Mouse (Mus musculus): ENCODE results near the gene Mdm2.
"Not testable (repeated sequence)": the region's sequence is repeated elsewhere in the genome, so short reads cannot be mapped to it uniquely, and the experiment has no call there.

The Mdm2 gene

DNA sequence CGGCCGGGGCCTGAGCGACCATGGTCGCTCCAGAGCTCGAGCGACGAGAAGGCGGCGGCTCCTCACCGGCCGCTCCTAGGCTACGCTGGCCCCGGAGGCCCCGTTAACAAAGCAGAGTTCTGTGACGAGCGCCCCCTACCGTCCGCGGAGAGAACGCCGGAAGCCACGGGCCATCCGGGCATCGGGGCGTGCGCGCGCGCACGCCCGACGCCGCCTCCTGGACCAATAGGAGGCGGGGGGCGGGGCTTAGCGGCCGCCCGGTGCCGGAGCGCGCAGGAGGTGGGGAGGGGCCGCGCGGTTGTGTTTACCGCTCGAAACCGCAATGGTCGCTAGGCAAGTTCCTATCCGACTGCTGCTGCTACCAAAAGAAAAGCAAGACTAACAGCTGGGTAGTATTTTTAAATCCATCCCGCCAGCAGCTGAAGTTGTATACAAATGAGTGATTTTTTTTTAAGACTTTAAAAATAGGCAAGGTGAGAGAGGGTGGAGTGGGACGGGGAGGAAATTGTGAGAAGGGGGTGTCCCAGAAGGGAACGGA, at the start of gene Mdm2:
Gene Mdm2, minus strand, starts transcription at position 155 of the 538 bp plus-strand sequence.
- DNase-seq = peak; percentile 97

DNA sequence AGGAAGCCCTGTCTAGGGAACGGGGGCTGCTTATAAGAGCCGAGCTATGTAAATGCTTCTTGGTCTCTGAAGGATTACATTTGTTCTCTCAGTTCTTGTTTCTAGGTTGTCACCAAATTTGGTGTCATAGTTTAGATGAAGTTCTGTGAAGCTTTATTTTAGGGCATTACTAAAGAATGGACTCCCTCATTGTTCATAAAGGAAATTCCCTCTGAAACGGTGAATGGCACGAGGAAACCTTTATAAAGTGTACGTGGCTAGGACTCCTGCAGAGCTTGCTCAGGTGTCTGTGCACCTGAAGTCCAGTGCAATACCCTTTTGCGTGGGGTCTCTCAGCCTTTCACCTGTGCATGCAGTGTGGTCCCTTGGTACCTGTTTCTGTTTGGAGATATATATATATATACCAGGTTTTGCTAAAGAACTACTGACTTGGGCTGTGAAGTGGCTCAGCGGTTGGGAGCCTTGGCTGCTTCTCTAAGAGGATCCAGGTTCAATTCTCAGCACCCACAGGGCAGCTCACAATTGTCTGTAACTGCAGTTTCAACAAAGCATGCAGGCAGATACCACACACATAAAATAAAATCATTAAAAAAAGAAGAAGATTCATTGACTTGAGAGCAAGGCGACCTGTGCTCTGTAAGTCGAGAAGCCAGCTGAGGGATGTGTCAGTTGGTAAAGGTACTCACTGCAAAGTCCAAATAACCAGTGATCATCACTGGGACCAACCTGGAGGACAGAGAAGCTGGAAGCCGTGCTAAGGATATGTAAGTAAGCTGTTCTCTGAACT, 49.5 kb upstream of the Mdm2 start:
- no peak for DNase-seq

DNA sequence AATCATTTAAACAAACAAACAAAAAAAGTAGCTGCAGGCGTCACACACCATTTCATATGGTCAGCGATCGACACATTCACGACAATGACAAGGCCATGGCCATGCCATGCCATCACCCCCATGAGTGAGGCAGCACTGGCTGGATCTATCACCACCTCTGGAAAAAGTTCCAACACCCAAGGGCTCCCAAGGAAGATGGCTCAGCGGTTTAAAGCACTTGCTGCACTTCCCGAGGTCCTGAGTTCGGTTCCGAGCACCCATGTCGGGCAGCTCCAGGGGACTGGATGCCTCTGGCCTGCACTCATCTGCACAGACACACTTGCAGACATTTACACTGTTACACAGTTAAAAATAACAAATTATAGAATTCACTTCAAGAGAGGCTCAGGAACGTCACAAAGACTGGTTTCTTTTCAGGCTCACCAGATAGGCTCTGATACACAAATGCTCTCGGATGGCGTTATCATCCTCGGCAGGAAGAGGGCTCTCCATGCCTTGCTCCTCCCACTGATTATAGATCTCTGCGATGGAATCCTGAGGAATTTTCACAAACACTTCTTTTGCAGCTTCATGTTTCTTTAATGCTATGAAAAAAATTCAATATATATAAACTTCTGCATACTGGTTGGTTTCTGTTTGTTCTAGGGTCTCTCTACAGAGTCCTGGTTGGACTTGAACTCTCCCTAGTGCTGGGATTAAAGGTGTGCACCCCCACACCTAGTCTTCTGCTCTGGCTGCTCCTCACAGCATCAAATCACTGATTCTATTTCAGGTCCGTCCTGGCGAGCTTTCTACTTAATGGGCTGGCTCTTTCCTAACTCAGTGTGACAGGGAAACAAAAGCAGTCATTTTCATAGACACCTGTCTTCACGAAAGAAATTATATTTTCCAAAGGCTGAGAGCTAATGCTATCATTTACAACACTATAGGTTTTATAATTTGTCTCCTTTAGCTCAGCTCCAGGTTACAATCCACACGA, 48.5 kb upstream of the Mdm2 start:
- no peak for DNase-seq

DNA sequence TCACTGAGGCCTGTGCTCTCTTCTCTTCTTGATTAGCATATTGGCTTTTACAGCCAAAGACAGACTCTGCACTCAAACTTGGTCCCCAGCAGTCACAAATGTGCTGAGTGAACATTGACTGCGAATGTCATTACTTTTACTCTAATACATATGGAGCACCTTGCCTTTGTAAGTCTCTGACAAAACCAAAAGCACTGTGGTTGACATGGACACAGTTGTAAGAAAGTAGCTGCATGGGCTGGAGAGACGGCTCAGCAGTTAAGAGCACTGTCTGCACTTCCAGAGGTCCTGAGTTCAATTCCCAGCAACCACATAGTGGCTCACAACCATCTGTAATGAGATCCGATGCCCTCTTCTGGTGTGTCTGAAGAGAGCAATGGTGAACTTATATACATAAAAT, 47.8 kb upstream of the Mdm2 start:
- not testable (repeated sequence) for DNase-seq

DNA sequence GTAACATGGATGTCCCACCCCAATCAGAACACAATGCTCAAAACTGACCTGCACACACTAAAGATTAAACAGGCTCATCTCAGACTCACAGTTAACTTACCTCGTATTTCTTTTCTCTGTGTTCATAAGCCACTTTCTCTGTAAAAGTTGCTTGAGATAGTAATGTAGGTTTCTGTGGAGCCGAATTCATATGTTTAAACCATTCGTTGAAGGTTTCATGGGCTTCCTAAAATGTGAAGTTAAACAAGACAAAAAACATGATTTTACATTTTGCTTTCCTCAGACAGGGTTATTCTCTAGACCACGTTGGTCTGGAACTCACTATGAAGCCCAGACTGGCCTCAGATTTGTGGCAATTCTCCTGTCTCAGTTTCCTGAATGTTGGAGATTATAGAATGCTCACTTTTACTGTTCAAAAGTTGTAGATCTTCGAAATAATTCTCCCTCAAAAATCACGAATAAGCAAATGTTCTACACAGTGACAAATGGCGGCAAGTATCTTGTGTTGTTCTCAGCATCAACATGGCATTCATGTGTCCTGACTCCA, 47.3 kb upstream of the Mdm2 start:
- no peak for DNase-seq

DNA sequence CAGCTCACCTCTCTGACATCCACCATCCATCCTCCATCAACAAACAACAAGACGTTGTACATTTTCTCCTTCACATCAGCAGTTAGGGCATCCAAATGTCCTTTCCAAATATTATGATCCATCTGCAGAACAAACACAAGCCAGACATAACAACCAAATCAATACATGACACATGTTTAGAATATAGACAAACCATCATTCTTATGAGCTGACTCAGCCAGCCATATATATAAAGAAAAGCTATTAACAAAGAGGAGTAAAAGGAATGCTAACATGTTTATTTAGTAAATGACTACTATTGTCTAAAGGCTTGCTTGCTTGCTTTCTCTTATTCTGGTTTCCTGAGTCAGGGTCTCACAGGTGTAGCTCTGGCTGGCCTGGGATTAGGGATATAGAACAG, 46.7 kb upstream of the Mdm2 start:
- DNase-seq = no peak

DNA sequence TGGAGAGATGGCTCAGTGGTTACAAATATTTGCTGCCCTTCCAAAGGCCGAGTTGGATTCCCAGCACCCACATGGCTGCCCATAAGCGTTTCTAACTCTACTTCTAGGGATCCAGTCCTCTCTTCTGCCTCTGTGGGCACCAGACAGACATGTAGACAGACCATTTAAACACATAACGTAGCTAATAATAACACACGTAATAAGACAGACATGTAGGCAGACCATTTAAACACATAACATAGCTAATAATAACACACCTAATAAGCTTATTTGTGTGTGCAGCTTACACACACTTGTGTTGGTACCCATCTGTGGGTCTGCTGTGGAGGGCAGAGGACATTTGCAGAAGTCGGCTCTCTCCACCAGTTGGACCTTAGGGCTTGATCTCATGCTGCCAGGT, 46.2 kb upstream of the Mdm2 start:
- no peak for DNase-seq

DNA sequence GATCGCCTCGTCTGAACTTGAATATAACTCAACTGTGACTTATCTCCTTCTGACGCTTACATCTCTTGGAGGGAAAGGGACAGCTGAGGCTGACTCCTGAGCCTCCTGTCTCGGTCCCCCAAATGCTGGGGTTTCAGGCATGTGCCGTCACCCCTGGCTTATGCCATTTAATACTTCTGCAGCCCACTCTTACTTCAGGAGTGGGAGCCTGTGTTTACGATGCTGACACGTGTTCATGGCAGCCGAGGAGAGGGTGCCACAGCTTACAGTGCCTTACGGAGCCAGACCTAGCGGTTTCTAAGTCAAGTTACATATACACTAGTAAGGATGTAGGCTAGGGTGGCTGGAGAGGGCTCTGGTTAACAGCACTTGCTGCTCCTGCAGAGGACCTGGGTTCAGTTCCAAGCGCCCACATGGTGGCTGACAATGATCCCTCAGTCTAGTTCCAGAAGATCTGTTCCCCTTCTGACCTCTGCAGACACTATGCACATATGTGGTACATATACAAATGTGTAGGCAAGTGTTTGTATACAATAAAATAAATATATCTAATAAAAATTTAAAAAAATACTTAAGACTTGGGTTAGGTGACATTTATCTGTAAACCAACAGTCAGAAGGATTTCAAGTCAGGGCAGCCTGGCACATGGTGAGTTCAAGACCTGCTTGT, 45.4 kb upstream of the Mdm2 start:
- DNase-seq = no peak

DNA sequence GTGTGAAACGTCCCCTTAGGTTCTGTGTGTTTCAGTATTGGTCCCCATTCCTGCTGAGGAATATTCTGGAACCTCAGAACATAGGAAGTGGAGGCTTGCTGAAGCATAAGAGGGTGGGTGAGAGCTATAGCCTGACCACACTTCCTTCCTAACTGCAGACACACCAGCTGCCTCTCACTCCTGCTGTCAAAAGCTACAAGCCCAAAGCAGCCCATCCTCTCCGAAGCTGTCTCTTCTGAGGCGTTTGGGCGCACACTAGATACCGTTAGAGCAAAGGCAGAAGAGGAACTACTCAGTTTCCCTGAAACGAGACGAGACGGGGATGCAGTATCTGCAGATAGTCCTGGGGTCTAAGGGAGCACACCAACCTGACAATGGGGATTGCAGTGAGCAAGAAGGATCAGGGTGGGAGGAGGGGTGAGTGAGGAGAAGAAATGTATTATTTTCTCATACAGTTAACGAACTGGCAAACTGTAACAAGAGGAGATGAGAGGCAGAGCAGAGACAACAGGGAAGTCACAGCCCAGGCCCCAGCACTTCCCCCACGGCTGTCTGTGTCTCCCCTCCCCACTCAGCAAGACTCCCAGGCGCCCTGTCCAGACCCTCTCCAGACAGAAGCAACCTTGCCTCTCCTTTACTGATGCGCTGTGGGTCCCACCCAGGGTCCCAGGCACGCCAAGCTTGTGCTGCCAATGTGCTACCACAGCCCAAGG, 44.7 kb upstream of the Mdm2 start:
- no peak for DNase-seq

DNA sequence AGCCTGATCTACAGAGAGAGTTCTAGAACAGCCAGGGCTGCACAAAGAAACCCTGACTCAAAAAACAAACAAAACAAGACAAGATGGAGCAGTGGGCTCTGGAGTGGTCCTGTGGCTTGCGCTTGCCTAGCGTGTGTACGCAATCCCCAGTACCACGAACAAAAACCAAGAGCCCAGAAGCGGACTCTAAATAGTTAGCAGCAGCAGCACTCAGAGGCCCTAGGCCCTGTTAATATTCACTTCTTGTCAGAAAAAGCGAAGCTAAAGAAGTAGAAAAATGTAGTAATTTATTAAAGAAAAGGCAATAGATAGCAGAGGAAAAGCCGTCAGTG, 44.0 kb upstream of the Mdm2 start:
- no peak for DNase-seq

DNA sequence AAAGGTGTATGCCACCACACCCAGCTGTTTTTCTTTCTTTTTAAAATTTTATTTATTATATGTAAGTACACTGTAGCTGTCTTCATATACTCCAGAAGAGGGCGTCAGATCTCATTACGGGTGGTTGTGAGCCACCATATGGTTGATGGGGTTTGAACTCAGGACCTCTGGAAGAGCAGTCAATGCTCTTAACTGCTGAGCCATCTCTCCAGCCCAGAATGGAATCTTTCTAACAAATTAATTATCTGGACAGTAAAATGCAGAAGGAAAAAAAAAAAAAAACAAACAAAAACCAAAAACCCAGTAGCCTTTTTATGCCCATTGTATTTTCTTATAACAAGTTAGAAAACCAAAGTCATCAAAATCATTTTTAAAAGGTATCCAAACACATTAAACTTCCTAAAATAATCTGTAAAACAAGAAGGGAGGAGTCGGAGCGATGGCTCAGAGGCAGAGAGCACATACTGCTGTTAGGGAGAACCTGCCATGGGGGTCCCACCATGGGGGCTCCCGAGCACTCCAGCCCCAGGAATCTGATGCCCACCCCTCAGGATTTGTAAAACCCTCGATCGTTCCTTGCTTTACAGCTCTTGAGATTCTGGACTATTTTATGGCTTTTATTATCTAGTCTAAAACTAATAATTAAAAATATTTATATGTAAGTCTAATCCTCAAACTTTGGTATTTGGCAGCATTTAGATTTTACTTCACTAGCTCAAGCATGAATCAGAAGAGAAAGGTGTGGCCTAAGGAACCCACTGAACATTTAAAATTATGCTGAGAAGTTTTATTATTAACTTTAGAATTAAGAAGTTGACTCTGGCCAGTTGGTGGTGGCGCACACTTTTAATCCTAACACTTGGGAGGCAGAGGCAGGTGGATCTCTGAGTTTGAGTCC, 43.4 kb upstream of the Mdm2 start:
- no peak for DNase-seq

DNA sequence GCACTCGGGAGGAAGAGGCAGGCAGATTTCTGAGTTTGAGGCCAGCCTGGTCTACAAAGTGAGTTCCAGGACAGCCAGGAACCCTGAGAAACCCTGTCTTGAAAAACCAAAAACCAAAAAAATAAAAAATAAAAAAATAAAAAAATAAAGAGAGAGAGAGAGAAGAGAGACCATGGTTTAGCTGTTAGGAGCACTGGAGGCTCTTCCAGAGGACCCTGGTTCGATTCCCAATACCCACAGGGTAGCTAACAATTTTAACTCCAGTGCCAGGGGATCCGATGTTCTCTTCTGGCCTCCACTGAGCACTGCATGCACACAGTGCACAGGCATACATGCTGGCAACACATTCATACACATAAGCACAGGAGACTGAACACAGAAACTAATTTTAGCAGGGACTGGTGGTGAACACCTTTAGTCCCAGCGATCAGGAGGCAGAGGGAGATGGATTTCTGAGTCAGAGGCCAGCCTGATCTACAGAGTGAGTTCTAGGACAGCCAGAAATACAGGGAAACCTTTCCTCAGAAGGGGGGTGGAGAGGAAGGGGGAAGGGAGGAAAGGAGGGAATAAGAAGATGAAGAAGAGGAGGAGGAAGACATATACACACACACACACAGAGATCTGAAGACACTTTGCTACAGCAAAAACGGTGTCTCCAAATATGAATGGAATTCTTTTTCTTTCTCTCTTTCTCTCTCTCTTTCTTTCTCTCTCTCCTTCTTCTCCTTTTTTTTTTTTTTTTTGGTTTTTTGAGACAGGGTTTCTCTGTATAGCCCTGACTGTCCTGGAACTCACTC, 42.5 kb upstream of the Mdm2 start:
- DNase-seq = no peak

DNA sequence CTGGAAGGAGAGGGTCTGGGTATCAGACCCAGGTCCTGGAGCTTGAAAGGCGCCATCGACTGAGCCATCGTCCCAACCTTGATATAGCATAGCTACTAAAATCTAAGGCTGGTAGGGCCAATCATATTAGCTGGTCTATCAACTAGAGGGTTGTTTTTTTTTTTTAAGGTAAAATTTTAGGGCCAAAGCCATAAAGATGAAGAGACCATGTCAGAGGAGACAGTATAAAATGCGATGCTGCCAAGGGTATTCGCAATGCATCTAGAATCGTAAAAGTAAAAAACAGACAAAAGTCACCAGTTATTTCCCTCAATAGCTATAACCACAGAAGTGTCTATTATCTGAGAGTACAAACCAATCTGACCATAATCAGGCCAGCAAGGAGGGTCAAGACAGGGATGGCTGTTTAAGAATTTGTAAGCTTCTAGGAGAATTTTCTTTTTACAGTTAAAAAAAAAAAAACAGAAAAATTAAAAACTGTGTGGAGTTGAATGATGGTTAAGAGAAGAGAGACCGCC, 41.8 kb upstream of the Mdm2 start:
- DNase-seq = no peak

DNA sequence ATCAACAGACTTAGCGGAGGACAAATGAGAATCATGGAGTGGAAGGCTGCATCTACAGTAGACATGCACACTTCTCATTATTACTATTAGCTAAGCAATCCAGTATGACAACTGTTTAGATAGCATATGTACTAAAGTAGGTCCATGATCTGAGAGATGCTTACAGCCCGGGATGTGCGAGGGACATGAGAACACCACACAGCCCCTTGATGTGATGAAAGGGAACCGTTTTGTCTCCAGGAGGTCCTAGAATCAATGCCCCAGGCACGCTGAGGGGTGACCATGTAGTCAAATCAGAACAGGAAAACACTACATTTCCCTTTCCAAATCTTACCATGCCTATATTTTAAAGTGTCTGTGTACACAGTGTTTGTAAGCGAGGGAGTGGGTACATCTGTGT, 41.2 kb upstream of the Mdm2 start:
- DNase-seq = no peak

DNA sequence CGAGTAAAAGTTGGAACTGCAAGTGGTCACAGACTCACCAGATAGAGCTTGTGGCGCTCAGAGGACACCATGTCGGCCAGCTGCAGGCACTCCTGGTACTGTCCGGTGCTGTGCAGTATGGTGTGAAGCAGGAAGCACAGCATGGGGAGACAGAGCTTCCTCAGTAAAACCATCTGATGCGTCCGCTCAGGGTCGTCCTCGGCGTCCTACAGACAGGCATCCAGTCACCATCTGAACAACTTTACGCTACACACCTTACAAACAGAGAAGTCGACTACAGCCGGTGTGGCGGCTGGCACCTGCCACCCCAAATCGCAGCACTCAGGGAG, 40.7 kb upstream of the Mdm2 start:
- DNase-seq = no peak

DNA sequence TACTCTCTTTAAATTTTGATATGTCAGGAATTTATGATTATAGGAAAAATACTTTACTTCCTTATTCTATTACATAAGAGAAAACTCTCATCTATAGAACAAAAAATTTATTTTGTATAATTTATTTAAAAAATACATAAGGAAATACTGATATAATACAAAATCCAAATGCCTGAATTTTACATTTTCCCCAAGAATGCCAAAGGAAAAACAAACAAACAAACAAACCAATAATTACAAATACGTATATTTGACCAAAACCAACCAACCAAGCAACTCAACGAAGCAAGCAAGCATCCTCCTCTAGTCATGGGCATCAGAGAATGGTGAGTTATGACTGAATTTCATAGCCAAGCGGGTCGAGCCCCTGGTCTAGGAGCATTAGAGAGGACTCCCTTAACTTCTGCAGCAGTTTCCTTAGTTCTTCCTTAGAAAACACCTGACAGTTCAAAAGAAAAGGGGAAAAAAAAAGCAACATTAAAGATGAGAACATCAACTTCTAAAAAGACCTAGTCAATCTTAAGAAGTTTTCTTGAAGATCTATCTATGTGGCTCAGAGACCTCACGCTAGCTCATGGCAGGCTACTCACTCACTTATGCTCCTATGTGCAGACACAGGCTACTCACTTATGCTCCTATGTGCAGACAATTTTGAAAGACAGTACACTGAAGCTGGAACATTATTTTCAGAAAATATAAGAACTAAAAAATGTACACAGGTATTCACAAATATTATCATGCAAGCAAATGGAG, 40.1 kb upstream of the Mdm2 start:
- no peak for DNase-seq

DNA sequence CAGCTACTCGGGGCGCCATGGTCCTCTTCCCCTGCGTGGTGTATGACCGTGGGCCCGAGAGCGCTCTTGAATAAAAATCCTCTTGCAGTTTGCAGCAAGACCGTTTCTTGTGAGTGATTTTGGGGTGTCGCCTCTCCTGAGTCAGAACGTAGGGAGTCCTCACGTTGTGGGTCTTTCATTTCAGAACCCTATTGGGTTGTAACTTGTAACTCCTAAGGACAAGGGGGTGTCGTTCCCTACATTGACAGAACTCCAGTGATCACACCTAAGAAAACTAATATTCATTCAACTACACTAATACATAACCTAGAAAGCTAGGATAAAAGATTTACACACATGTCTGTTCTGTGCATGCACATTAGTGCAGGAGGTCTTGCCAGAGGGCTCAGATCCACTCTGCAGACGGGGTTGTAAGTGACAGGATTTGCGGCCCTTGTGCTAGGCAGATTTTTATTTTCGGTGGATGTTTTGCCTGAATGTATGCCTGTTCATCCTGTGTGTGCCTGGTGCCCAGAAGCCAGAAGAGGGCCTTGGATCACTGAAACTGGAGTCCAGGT, 39.3 kb upstream of the Mdm2 start:
- no peak for DNase-seq

DNA sequence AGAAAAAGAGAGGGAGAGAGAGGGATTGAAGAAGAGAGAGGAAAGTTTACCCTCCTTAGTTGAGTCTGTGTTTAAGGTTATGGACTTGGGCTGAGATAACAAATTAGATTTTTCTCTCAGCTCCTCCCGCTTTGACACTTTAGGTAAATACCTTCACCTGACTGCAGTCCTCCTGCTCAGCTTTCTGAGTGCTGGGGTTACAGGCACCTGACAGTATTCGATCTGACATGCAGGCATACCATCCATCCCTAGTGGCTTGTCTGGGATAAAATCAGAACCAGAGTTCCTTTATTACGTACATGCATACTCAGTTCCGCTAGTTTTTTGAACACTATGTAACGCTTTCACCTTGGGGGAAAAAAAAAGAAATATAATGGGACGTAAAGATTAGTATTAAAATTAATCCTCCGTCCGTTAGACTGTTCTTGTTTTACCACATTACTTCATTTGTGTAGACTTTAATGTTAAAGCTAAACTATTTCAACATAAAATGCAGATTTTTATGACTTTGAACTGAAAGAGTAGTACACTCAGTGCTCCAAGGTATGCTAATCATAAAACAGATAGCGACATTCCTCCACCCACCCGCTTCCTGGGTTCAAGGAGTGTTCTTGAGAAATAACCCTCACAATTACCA, 38.6 kb upstream of the Mdm2 start:
- no peak for DNase-seq
